Mouse (Mus musculus) adrenal gland, postnatal 36 days (tissue): ENCODE data around the gene Zzef1. TPM values are rescaled to one million over a fixed set of nuclear protein-coding genes. Genes with fewer than 3 reads are reported as not detected.
"Not testable (repeated sequence)": the region's sequence is repeated elsewhere in the genome, so short reads cannot be mapped to it uniquely, and the experiment has no call there.

Source experiments
- DNase-seq, 2 experiments: peaks; one replicate each; pipeline ENCODE4 v3.0.0; 2021; ENCODE audit warnings: mixed read lengths in 1 of 2
- long read RNA-seq, 2 experiments: library from polyadenylated mRNA; stranded (forward); transcript quantifications; one replicate each; pipeline ENCODE4 v2.0.0; 2021; ENCODE audit warnings: borderline sequencing depth in 2 of 2
- total RNA-seq, 2 experiments: library from RNA; stranded (reverse); gene quantifications; 2 replicates each; pipeline ENCODE4 v1.2.3; 2021

The Zzef1 gene
- 10 to 100 TPM; 35.8 to 37.7 TPM for total RNA-seq
- long read RNA-seq, experiment 1, partial matches to known transcripts = 4 of 6 reads
- long read RNA-seq, experiment 1, other reads (novel, unspliced or antisense) = 2 of 6 reads
- long read RNA-seq, experiment 2, partial matches to known transcripts = 3 of 6 reads
- long read RNA-seq, experiment 2, other reads (novel, unspliced or antisense) = 3 of 6 reads

GRCm38 (mm10) chr11:72795455-72796295 lies at the start of gene Zzef1, which contains the start of gene Cyb5d2:
Gene Zzef1, plus strand, starts transcription at chr11:72796226.
Gene Cyb5d2, minus strand, starts transcription at chr11:72796142.
- DNase-seq = peak; percentile 96

DNA sequence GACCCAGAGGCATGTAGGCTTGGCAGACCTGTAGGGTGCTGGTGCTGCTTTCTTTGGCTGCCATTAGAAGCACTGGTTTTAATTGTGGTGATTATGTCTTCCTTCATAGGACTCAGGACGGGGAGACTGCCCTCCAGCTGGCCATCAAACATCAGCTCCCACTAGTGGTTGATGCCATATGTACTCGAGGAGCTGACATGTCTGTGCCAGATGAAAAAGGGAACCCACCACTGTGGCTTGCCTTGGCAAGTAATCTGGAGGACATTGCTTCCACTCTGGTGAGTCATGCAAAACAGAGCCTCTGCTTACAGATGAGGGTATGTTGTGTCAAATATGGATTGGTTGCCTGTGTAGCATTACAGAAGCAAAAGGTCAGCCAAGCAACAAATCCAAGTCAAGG lies 44.1 kb upstream of the Zzef1 start:
- peak; percentile 57 to 61 for DNase-seq

GRCm38 (mm10) chr11:72758316-72758715 lies 37.7 kb upstream of the Zzef1 start:
- no peak for DNase-seq

GRCm38 (mm10) chr11:72759581-72759980 lies 36.4 kb upstream of the Zzef1 start:
- peak; percentile 31 to 60 for DNase-seq

DNA sequence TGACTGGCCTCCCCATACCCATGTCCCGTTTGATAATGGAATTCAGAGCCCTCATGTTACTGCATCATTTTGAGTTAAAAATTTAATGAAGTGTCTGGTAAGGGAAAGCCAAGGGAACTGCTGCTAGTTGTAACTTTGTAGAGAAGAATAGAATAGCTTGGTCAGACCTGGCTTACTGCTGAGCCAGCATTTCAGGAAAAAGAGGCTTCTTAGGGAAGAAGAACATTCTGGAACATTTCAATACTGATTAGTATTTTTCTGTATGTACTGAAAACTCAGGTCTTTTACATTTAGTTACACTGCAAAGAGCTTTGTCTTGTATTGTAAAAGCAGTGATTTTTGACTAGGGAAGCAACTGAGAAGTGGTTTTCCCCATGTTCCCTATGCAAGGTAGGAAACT lies 35.2 kb upstream of the Zzef1 start:
- no peak for DNase-seq

DNA sequence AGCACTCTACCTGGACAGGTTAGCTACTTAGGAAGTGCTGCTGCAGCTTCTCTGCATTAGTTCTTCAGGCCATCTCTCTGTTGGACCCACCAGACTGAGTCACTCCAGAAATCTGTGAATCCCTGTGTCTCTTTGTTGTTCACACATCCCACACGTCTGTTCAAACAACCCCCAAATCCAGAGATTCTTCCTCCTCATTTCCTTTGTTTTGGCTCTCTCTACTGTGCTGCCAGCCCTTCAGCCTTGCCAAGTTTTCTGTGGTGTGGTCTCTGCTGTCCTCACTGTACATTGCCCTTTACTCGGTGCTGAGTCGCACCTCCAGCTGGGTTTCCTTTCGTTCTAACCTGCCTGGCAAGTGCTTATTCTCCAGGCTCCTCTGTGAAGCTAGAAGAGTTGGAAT lies 31.8 kb upstream of the Zzef1 start:
- no peak for DNase-seq

- peak; percentile 55 to 65 for DNase-seq
These were observed 28.3 kb upstream of the Zzef1 start for GRCm38 (mm10) chr11:72767716-72768115.

GRCm38 (mm10) chr11:72769061-72769460 lies 27.0 kb upstream of the Zzef1 start:
- no peak for DNase-seq

- DNase-seq = no peak
These were observed 25.7 kb upstream of the Zzef1 start for GRCm38 (mm10) chr11:72770324-72770723.

- DNase-seq = no peak
These were observed 25.2 kb upstream of the Zzef1 start for GRCm38 (mm10) chr11:72770816-72771215.

DNA sequence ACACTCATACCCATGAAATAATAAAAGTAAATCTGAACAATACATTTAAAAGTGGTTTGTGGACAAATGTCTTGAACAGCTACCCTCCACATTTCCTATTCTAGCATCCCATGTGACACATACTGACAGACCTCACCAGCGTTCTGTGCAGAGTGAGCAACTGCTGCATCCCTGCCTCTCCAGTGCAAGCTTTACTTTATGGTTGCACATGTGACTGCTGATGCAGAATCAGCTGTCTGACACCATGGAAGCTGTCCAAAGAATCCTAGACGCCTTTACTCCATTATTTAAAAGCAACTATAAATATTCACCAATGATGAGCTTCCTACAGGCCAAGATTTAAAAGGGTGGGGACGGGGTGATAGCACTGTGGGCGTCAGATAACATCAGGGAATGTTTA lies 24.6 kb upstream of the Zzef1 start:
- no peak for DNase-seq

DNA sequence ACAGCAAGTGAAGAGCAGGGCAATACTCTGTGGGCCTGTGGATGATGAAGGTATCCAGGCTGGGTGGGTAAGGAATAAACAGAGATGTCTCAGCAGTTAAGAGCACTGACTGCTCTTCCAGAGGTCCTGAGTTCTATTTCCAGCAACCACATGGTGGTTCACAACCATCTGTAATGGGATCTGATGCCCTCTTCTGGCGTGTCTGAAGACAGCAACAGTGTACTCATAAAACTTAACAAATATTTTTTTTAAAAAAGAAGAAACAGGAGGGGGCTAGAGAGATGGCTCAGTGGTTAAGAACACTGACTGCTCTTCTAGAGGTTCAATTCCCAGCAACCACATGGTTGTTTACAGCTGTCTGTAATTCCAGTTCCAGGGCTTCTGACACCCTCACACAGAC lies 23.4 kb upstream of the Zzef1 start:
- not testable (repeated sequence) for DNase-seq

- no peak for DNase-seq
These were observed 17.1 kb upstream of the Zzef1 start for GRCm38 (mm10) chr11:72778957-72779356.

GRCm38 (mm10) chr11:72782103-72782502 lies 13.9 kb upstream of the Zzef1 start:
- DNase-seq = no peak

DNA sequence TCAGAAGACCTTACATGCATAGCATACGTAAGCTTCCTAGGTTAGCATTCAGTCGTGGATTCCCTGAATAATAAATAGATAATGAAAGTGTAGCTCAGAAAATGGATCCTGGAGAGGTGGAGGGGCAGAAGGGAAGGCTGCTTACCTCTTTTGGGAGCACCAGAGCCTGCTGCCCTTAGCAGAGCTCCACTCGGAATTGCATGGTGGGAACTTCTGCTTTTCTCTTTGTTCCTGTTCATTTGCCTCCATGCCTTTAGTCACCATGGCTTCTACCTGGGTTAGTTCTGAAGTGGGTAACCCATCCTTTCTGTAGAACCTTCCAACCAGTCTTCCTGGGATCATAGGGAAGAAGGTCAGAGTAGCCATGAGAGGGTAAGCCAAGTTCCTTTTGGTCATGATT lies 13.5 kb upstream of the Zzef1 start:
- DNase-seq = no peak

DNA sequence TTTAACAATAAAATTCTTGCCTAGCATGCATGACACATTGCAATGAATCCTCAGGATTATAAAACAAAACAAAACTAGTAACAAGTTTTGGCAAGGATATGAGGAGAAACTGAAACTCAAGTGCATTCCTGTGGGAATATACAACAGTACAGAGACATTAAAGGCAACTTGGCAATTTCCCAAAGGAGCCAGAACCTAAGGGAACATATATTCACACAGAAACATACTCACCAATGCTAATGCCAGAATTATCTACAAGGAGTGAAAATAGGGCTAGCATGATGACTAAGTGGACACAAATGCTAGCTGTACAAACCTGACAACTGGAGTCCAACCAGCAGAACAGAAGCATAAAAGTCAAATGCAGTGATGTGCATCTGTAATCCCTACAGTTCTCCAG lies 4.0 kb upstream of the Zzef1 start:
- no peak for DNase-seq

- DNase-seq = no peak
These were observed 924 bp upstream of the Zzef1 start for GRCm38 (mm10) chr11:72795149-72795454.

DNA sequence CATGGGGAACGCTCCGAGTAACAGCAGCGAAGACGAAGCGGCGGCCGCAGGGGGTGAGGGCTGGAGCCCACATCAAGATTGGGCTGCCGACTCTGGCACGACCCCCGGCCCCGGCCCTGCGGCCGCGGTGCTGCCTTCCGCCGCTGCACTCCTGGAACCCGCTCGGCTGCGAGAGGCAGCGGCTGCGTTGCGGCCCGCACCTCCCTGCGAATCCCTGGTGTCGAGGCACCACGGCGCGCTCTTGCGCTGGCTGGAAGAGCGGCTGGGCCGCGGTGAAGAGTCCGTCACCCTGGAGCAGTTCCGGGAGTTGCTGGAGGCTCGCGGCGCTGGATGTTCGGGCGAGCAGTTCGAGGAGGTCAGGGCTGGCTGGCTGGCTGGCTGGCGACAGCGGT lies 266 bp downstream of the Zzef1 start:
- DNase-seq = peak in 1 of 2 experiments; percentile 45

- no peak for DNase-seq
These were observed 830 bp downstream of the Zzef1 start for GRCm38 (mm10) chr11:72796773-72797338.

GRCm38 (mm10) chr11:72798112-72798511 lies 2.1 kb downstream of the Zzef1 start:
- no peak for DNase-seq

DNA sequence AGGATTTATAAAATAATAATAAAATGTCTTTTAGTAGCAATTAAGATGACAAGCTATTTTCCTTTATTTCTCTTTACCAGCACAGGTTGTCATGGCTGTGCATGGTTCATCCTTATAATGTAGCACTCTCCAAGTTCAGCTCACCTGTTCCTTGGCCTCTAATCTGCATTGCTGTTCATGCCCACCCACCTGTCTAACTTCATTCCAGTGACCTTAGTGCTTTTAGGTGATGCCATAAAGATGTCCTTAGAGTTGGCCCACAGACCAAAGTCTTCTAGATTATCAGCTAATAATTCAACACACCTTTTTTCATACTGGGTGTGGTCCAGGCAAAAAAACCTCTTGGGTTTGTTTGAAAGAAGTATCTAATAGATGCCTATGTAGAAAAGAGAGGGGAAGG lies 5.2 kb downstream of the Zzef1 start:
- DNase-seq = no peak

GRCm38 (mm10) chr11:72803038-72803437 lies 7.0 kb downstream of the Zzef1 start:
- DNase-seq = no peak

DNA sequence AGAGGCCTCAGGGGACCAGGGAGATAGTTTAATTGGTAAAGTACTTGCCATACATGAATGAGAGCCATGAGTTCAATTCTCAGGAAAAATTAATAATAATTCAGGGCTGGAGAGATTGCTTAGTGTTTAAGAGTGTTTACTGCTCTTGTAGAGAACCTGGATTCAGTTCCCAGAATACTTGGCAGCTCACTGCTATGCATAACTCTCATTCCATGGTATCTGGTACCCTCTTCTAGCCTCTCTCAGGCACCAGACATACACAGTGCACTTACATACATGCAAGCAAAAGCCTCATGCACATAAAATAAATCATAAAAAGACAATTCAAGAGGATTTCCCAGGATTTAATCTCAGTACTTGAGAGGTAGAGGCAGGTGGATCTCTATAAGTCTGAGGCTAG lies 8.6 kb downstream of the Zzef1 start:
- DNase-seq = no peak

- no peak for DNase-seq
These were observed 9.2 kb downstream of the Zzef1 start for GRCm38 (mm10) chr11:72805232-72805631.
